Mouse (Mus musculus): ENCODE measurements around the gene Klkb1. TPM values are rescaled to one million over a fixed set of nuclear protein-coding genes. Genes with fewer than 3 reads are reported as not detected.

Klkb1 gene
- total RNA-seq, 2 experiments from 2014 or later, result not detected

Other genes starting within 250 kb of the Klkb1 start
- not detected for gene Mtnr1a, start 225.7 kb downstream of the Klkb1 start, total RNA-seq (2021)
- gene F11, start 32.8 kb downstream of the Klkb1 start, total RNA-seq (2021), result not detected
- not detected for gene Gm45753, start 13.6 kb upstream of the Klkb1 start, total RNA-seq (2021)
- 1 to 10 TPM; 5.1 to 5.7 TPM for gene Cyp4v3, start 38.4 kb upstream of the Klkb1 start, total RNA-seq (2021)
- 10 to 100 TPM; 21.6 to 23.6 TPM for gene Fam149a, start 87.4 kb upstream of the Klkb1 start, total RNA-seq (2021)
- 1 to 10 TPM; 9.4 to 9.7 TPM for gene Tlr3, start 116.2 kb upstream of the Klkb1 start, total RNA-seq (2021)
- 100 to 1,000 TPM; 347 to 397 TPM for gene Sorbs2, start 212.9 kb upstream of the Klkb1 start, total RNA-seq (2021)

Measured in left cerebral cortex, postnatal 25 days (tissue).